Mouse (Mus musculus) embryonic stem cell, embryonic (primary cell): Measurements from ENCODE around the gene Gpr84.

Experiments
- CTCF ChIA-PET, 4 experiments: fragments of 300-600 bp in 2 of 4; fragments of 350-600 bp in 2 of 4; sonication (Branson Sonifier 250); formaldehyde crosslinking; loops; one replicate each; lab custom pipeline; 2022; ENCODE audit warnings: inconsistent platforms in 2 of 4; lab: Charles Lee
- POLR2A ChIA-PET, 4 experiments: fragments of 300-600 bp in 2 of 4; fragments of 350-600 bp in 2 of 4; sonication (Branson Sonifier 250); formaldehyde crosslinking; loops; one replicate each; lab custom pipeline; 2022; ENCODE audit warnings: antibody characterized with exemption in 4 of 4, inconsistent platforms in 1 of 4; lab: Charles Lee

Gene Gpr84

GRCm38 (mm10) chr15:103341547-103341946 lies 31.1 kb upstream of the Gpr84 start:
- CTCF ChIA-PET, result interaction anchor here (0.6 to 12.5 kb wide), 22 partner anchors 9 to 374 kb away, joined by 3 to 141 read pairs (median 6); partner anchors contain the start of genes Copz1 (in 1 of the 4), Hoxc10 (in 1 of the 4) and Hoxc5 (in 1 of the 4)
- POLR2A ChIA-PET, result interaction anchor here in 3 of 4 experiments (0.6 to 2.4 kb wide), 19 partner anchors 9 to 210 kb away, joined by 3 to 14 read pairs (median 5); partner anchors contain the start of genes Copz1 (in 1 of the 3) and Itga5 (in 1 of the 3)

- POLR2A ChIA-PET, result interaction anchor here in 3 of 4 experiments (0.7 to 2.4 kb wide), 37 partner anchors 9 to 206 kb away, joined by 3 to 14 read pairs (median 3); partner anchors contain the start of genes Copz1 (in 2 of the 3) and Itga5 (in 1 of the 3)
- CTCF ChIA-PET, result interaction anchor here (0.5 to 12.5 kb wide), 57 partner anchors 8 to 643 kb away, joined by 3 to 141 read pairs (median 4); partner anchors contain the start of genes Cbx5 (in 1 of the 4), Copz1 (in 1 of the 4), Hoxc10 (in 1 of the 4) and Hoxc5 (in 1 of the 4)
Observed at GRCm38 (mm10) chr15:103340786-103341185, 30.4 kb upstream of the Gpr84 start.

GRCm38 (mm10) chr15:103339961-103340337 lies 29.5 kb upstream of the Gpr84 start, which contains the start of gene Zfp385a:
Gene Zfp385a (minus strand): TSS chr15:103340093.
- ChIA-PET POLR2A (interaction anchor here in 3 of 4 experiments (0.6 to 2.1 kb wide), 19 partner anchors 8 to 97 kb away, joined by 3 to 8 read pairs (median 3); partner anchors contain the start of genes Copz1 (in 1 of the 3) and Itga5 (in 1 of the 3)), CTCF (interaction anchor here (0.8 to 12.5 kb wide), 30 partner anchors 11 to 206 kb away, joined by 3 to 141 read pairs (median 6); no protein-coding TSS in a partner anchor)

GRCm38 (mm10) chr15:103339166-103339960 lies 29.0 kb upstream of the Gpr84 start:
- ChIA-PET CTCF (interaction anchor here (0.6 to 12.5 kb wide), 18 partner anchors 12 to 617 kb away, joined by 3 to 141 read pairs (median 9); partner anchors contain the start of gene Calcoco1 (in 1 of the 4)), POLR2A (interaction anchor here in 3 of 4 experiments (0.6 to 5.4 kb wide), 14 partner anchors 9 to 132 kb away, joined by 3 to 32 read pairs (median 3); partner anchors contain the start of gene Itga5 (in 1 of the 3))

- CTCF ChIA-PET, result interaction anchor here (0.6 to 12.5 kb wide), 14 partner anchors 7 to 617 kb away, joined by 3 to 141 read pairs (median 4); partner anchors contain the start of gene Calcoco1 (in 1 of the 4)
- POLR2A ChIA-PET, result interaction anchor here in 2 of 4 experiments (0.6 to 5.4 kb wide), 10 partner anchors 9 to 131 kb away, joined by 3 to 32 read pairs (median 4); partner anchors contain the start of genes Copz1 (in 1 of the 2), Hnrnpa1 (in 1 of the 2) and Itga5 (in 1 of the 2)
Observed at GRCm38 (mm10) chr15:103338829-103339165, 28.4 kb upstream of the Gpr84 start.

GRCm38 (mm10) chr15:103336996-103337667 lies 26.7 kb upstream of the Gpr84 start:
- ChIA-PET CTCF (interaction anchor here (0.5 to 12.5 kb wide), 29 partner anchors 8 to 347 kb away, joined by 3 to 141 read pairs (median 5); partner anchors contain the start of gene Hoxc8 (in 1 of the 4)), POLR2A (interaction anchor here (0.5 to 5.4 kb wide), 37 partner anchors 10 to 181 kb away, joined by 3 to 32 read pairs (median 4); partner anchors contain the start of genes Cbx5 (in 2 of the 4), Copz1 (in 2 of the 4), Hnrnpa1 (in 2 of the 4) and Gpr84 (in 1 of the 4))

- ChIA-PET POLR2A (interaction anchor here in 2 of 4 experiments (0.9 to 5.4 kb wide), 6 partner anchors 15 to 88 kb away, joined by 3 to 32 read pairs (median 3); no protein-coding TSS in a partner anchor), CTCF (interaction anchor here (0.7 to 12.5 kb wide), 13 partner anchors 12 to 55 kb away, joined by 3 to 141 read pairs (median 6); no protein-coding TSS in a partner anchor)
Observed at GRCm38 (mm10) chr15:103335488-103336235, 25.2 kb upstream of the Gpr84 start.

- POLR2A ChIA-PET, result interaction anchor here in 2 of 4 experiments (0.9 to 5.4 kb wide), 5 partner anchors 11 to 88 kb away, joined by 3 to 32 read pairs (median 3); no protein-coding TSS in a partner anchor
Observed at GRCm38 (mm10) chr15:103335040-103335439, 24.6 kb upstream of the Gpr84 start.

GRCm38 (mm10) chr15:103334194-103334593 lies 23.8 kb upstream of the Gpr84 start:
- ChIA-PET CTCF (interaction anchor here (0.7 to 12.5 kb wide), 6 partner anchors 10 to 157 kb away, joined by 3 to 141 read pairs (median 4); no protein-coding TSS in a partner anchor), POLR2A (interaction anchor here in 2 of 4 experiments (0.5 to 5.4 kb wide), 5 partner anchors 10 to 87 kb away, joined by 3 to 32 read pairs (median 3); partner anchors contain the start of gene Gpr84 (in 1 of the 2))

More at GRCm38 (mm10) chr15:103335040-103335439, 24.6 kb upstream of the Gpr84 start:
- CTCF ChIA-PET, result interaction anchor here in 3 of 4 experiments (0.7 to 12.5 kb wide), 7 partner anchors 11 to 20 kb away, joined by 3 to 141 read pairs (median 5); no protein-coding TSS in a partner anchor

GRCm38 (mm10) chr15:103333738-103334137 lies 23.3 kb upstream of the Gpr84 start:
- POLR2A ChIA-PET, result interaction anchor here in 2 of 4 experiments (0.5 to 5.4 kb wide), 5 partner anchors 10 to 86 kb away, joined by 3 to 32 read pairs (median 4); no protein-coding TSS in a partner anchor
- CTCF ChIA-PET, result interaction anchor here (0.6 to 12.5 kb wide), 9 partner anchors 10 to 157 kb away, joined by 3 to 141 read pairs (median 5); partner anchors contain the start of gene Gpr84 (in 1 of the 4)

GRCm38 (mm10) chr15:103333081-103333615 lies 22.7 kb upstream of the Gpr84 start:
- ChIA-PET POLR2A (interaction anchor here in 2 of 4 experiments (0.5 to 1.6 kb wide), 4 partner anchors 9 to 85 kb away, joined by 3 to 9 read pairs (median 4); no protein-coding TSS in a partner anchor), CTCF (interaction anchor here (0.6 to 12.5 kb wide), 10 partner anchors 8 to 55 kb away, joined by 3 to 141 read pairs (median 6); partner anchors contain the start of gene Gpr84 (in 1 of the 4))

- ChIA-PET CTCF (interaction anchor here (0.5 to 7.0 kb wide), 93 partner anchors 8 to 584 kb away, joined by 3 to 141 read pairs (median 4); partner anchors contain the start of genes Copz1 (in 2 of the 4), Gpr84 (in 2 of the 4), Hoxc10 (in 1 of the 4) and Hoxc8 (in 1 of the 4)), POLR2A (interaction anchor here (0.5 to 2.1 kb wide), 47 partner anchors 8 to 324 kb away, joined by 3 to 12 read pairs (median 3); partner anchors contain the start of genes Cbx5 (in 2 of the 4), Copz1 (in 1 of the 4), Gpr84 (in 1 of the 4) and Hnrnpa1 (in 1 of the 4))
Observed at GRCm38 (mm10) chr15:103323455-103324247, 13.2 kb upstream of the Gpr84 start.

- POLR2A ChIA-PET, result interaction anchor here (0.7 to 2.1 kb wide), 28 partner anchors 8 to 324 kb away, joined by 3 to 12 read pairs (median 3); partner anchors contain the start of genes Cbx5 (in 1 of the 4), Copz1 (in 1 of the 4), Gpr84 (in 1 of the 4) and Hnrnpa1 (in 1 of the 4)
- CTCF ChIA-PET, result interaction anchor here (0.5 to 7.0 kb wide), 61 partner anchors 8 to 580 kb away, joined by 3 to 141 read pairs (median 5); partner anchors contain the start of genes Gpr84 (in 2 of the 4), Copz1 (in 1 of the 4), Hoxc10 (in 1 of the 4) and Hoxc8 (in 1 of the 4)
Observed at GRCm38 (mm10) chr15:103323070-103323454, 12.7 kb upstream of the Gpr84 start.

- POLR2A ChIA-PET, result interaction anchor here in 2 of 4 experiments (0.6 to 2.1 kb wide), 6 partner anchors 15 to 67 kb away, joined by 3 to 10 read pairs (median 3); partner anchors contain the start of gene Copz1 (in 1 of the 2)
- CTCF ChIA-PET, result interaction anchor here in 3 of 4 experiments (0.8 to 7.0 kb wide), 12 partner anchors 9 to 356 kb away, joined by 3 to 141 read pairs (median 7); partner anchors contain the start of genes Gpr84 (in 1 of the 3), Hoxc10 (in 1 of the 3) and Zfp385a (in 1 of the 3)
Observed at GRCm38 (mm10) chr15:103322396-103322795, 12.0 kb upstream of the Gpr84 start.
